Mouse (Mus musculus) brain, embryonic 14.5 days (tissue): ENCODE data around the gene Vmn1r200.

Source experiments
- CTCF ChIP-seq: fragments of 200-500 bp; IDR thresholded peaks from 2 replicates; pipeline ENCODE4 v1.5.1; 2012; ENCODE audit warnings: inconsistent platforms, mild to moderate bottlenecking, moderate library complexity, borderline replicate concordance; ENCODE audit not compliant: insufficient read depth, insufficient read length; ENCODE audit errors: extremely low read depth
- POLR2A ChIP-seq: fragments of 200-500 bp; IDR thresholded peaks from 2 replicates; pipeline ENCODE4 v1.6.1; 2012; ENCODE audit warnings: mild to moderate bottlenecking, inconsistent platforms, borderline replicate concordance; ENCODE audit not compliant: poor library complexity, insufficient read depth, insufficient read length, severe bottlenecking; ENCODE audit errors: extremely low read depth

GRCm38 (mm10) chr13:22350064-22350463, 40.1 kb upstream of the Vmn1r200 start, which contains the start of gene Vmn1r198:
- TF ChIP-seq CTCF (no peak), POLR2A (no peak)
